Mouse (Mus musculus): ENCODE measurements around the gene Serinc2.

Gene Serinc2

DNA sequence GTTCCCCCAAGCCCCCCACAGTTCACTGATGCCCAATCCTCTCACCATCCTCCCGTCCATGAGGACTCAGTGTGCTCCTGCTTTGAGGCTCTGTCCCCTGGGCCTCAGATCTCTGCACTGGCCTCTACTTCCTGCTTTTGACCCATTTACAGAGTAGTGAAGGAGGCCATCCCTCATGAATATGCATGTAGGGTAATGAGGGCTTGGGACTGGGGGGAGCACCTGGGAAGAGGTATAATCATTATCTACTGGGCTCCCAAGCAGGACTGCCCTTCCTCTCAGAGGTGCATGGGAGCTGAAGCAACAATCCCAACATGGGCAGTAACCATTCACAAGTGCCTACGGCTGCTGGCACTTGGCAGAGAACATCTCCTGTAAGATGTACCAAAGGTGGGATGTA, at the start of gene Serinc2:
Serinc2 (minus strand) TSS at position 101 of the 400 bp plus-strand sequence.
- in situ Hi-C loops (cut with MboI, MseI), result no loop called here

DNA sequence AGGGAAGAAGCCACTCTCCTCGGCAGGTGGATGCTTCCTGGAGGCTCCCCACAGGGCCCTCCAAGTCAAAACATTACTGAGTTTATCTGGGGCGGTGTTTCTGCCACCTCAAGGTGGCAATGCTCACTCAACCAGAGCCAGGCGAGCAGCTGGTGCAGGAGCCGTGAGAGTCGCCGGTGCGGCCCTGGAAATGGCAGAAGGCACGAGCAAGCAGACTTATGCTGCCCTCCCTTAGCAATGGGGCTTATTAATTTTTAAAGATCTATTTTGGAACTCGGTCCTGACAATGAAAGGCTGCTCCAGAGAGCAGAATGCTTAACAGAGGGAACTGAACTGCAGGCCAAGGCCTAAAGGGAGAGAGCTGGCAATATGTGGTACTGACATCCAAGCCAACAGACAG, 48.4 kb upstream of the Serinc2 start:
- in situ Hi-C loops (cut with MboI, MseI), result loop anchor here (25.0 kb wide), 1 partner anchor 210 kb away; no protein-coding TSS in a partner anchor

DNA sequence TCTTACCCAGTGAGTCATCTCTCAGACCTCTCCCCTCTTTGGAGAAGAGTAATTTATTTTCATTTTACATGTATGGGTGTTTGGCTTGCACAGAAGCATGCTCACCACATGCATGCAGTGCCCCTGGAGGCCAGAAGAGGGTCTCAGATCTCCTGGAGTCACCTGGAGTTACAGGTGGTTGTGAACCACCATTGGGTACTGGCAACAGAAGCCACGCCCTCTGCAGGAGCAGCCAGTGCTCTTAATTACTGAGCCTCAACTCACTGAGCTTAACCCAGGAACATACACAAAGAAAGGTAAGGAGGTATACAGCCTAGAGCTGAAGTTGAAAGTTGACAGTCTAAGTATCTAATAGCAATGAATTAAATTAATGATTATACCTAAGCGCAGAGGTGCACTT, 46.4 kb upstream of the Serinc2 start:
- in situ Hi-C loops (cut with MboI, MseI), result loop anchor here (25.0 kb wide), 1 partner anchor 212 kb away; no protein-coding TSS in a partner anchor

DNA sequence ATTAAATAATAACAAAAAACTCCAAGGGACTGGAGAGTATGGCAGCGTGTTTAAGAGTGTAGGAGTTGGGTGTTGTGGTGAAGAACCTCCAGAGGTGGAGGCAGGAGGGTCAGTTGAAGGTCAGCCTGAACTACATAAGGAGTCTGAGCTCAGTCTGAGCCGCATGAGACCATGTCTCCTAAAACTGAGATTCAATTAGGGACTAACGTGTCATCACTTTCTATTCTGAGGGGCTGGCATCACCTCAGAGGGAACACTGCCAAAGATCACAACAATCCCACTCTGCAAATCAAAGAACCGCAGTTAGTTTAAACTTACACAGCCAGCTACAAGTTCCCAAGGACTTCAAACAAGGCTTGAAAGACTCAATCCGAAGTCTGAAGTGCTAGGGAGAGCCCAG, 44.6 kb upstream of the Serinc2 start:
- in situ Hi-C loops (cut with MboI, MseI), result no loop called here

- in situ Hi-C loops (cut with MboI, MseI), result no loop called here
Measured at GRCm38 (mm10) chr4:130323165-130323564, 44.2 kb upstream of the Serinc2 start.

DNA sequence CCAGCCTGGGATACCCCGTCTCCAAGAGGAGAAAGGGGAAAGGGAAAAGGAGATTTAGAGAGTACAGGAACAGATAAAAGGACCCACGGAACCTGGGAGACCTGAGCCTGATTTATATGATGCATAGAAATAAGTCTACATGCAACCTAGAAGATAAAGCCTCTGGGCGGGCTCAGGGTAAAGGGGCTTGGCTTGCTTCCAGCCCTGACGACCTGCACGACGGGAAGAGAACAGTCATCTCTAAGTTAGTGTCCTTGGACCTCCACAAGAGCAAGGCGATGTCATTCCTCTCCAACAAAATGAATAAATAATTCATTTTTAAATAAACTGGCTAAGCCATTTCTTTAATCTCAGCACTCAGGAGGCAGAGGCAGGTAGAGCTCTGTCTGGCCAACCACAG, 43.6 kb upstream of the Serinc2 start:
- in situ Hi-C loops (cut with MboI, MseI), result no loop called here

DNA sequence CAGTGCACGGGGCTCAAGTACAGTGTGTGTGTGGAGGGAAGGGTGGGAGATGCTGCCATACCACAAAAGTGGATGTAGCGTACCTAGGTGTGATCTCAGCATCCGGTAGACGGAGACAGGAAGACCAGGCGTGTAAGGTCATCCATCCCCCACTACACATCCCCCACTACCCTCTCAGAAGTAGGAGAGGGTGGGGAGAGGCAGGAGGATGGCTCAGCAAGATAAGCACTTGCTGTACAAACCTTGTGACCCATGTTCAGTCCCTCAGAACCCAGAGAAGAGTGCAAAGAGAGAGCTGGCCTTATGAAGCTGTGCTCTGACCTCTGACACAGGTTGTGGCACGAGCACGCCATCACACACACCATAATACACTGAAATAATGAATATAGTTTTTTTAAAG, 42.6 kb upstream of the Serinc2 start:
- in situ Hi-C loops (cut with MboI, MseI), result no loop called here

GRCm38 (mm10) chr4:130319564-130319963, 40.6 kb upstream of the Serinc2 start:
- in situ Hi-C loops (cut with MboI, MseI), result no loop called here

DNA sequence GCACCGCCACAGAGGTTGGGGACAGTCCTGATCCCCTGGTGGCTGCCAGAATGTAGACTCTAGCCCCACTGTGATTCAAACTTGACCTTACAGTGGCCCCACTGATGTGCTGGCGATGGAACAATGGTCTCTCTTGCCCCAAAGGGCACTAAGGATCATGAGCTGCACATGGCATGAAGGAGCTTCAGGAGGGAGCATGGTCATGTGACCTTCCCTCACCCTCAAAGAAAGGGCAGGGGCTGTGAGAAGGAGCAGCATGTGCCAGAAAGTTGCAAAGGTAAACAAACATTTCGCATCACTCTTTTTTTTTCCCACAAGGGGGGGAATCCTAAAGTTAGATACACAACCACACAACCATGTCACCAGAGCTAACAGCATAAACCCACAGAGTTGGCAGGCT, 39.1 kb upstream of the Serinc2 start:
- in situ Hi-C loops (cut with MboI, MseI), result no loop called here

GRCm38 (mm10) chr4:130316691-130317090, 37.7 kb upstream of the Serinc2 start:
- in situ Hi-C loops (cut with MboI, MseI), result no loop called here

GRCm38 (mm10) chr4:130315771-130316527, 36.9 kb upstream of the Serinc2 start:
- in situ Hi-C loops (cut with MboI, MseI), result no loop called here

DNA sequence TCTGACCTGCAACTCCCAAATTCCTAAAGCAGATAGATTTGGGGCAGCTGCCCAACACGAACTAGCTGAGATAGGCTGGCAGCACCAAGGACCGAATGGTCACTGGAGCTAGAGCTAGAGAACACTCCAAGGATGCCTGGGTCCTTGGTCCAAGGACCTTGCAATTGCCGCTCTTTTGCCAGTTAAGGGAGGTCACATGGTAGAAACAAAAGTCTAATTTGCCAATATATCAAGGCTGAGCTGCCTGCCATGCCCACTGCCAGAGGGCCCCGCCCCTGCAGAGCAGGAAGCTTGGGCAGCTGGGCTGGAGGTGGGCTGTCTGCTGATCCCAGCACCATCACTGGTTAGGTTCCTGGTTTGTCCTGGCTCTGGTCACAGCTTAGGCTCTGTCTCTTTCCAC, 34.5 kb upstream of the Serinc2 start:
- in situ Hi-C loops (cut with MboI, MseI), result no loop called here

DNA sequence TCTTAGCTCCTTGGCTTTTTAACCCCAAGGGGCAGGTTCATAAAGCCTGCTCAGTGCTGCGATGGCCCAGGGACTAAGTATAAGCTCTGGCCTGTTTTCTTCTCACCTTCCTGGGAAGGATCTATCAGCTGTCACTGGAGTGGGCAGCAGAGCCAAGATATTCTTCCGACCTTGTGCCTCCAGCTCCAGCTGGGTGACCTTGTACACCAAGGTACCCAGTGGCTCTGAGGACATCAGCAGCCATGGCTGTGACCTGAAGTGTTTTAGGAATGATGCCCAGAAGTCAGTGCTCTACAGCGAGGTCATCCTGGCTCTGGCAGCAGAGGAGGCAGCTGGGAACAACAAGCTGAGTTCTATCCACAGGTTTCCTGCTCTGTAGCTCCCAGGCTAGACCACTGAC, 33.5 kb upstream of the Serinc2 start:
- in situ Hi-C loops (cut with MboI, MseI), result no loop called here

DNA sequence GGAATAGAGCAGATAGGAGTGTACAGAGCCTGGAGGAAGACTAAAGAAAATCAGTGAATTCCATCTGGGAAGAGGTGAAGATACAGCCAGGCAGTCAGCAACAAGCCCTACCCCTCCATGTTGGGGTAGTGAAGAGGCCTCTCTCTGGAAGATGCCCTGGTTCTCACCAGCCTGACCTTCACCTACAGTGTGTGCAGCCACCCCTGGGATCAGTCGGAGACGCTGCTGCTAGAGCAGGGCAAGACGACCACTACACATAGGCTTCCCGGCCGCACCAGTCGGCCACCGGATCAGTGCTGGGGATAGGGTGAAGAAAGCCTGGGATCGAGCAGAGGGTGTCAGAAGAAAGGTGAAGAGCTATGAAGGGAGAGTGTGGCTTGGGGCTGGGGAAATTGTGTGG, 30.2 kb upstream of the Serinc2 start:
- in situ Hi-C loops (cut with MboI, MseI), result no loop called here

DNA sequence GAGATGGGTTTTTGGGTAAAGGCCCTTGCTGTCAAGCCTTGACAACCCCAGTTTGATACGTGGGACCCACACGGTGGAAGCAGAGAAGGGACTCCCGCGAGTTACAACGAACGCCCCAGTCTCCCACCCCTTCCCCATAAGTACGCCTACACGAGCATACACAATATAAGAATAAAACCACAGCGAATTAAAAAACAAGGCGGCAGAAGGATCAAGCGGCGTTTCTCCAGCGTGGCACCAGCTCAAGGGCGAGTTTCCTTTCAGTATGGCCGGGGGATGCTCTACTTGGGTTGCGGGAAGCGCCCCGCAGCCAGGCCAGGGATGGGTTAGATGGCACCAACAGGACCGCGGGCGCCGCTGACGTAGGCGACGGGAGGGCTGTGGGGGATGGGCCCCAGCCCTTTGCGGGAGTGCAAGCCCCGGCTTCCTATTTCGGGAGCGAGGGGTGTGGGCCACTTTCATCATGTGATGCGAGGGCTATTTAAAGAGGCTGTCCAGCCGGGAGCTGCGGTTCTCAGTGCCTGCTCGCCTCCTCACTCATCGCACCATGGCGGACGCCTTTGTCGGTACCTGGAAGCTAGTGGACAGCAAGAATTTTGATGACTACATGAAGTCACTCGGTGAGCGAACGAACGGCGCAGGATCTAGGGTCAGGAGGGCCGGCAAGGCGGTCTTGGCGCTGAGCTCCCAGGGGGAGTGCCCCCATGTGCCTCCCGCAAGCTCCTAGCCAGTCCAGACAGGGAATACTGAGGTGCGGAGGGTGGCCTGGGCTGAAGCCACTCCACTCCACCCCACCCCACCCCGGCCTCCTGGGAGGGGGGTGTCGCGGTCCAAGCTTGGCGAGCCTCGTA, 29.5 kb upstream of the Serinc2 start, which contains the start of the genes Fabp3 and Gm10570:
Fabp3 (plus strand) TSS at position 365 of the 851 bp plus-strand sequence.
Gm10570 (minus strand) TSS at position 444 of the 851 bp plus-strand sequence.
- in situ Hi-C loops (cut with MboI, MseI), result no loop called here

DNA sequence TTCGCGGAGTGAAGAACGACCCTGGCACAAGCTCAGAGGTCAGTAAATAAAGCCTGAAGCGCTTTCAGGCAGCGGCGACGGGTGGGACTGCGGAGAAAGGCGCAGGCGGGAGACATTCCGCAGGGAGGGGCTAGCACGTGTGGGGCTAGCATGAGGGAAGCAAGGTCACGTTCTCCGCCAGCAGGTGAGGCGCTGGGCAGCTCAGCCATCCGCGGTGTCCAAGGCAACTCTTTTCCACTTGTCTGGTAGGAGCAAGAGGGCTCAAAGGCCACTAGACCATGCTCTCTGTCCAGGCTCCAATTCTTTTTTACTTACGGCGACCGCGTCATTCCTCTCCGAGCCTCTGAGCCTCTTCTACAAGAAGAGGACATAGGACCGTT, 28.8 kb upstream of the Serinc2 start:
- in situ Hi-C loops (cut with MboI, MseI), result no loop called here

DNA sequence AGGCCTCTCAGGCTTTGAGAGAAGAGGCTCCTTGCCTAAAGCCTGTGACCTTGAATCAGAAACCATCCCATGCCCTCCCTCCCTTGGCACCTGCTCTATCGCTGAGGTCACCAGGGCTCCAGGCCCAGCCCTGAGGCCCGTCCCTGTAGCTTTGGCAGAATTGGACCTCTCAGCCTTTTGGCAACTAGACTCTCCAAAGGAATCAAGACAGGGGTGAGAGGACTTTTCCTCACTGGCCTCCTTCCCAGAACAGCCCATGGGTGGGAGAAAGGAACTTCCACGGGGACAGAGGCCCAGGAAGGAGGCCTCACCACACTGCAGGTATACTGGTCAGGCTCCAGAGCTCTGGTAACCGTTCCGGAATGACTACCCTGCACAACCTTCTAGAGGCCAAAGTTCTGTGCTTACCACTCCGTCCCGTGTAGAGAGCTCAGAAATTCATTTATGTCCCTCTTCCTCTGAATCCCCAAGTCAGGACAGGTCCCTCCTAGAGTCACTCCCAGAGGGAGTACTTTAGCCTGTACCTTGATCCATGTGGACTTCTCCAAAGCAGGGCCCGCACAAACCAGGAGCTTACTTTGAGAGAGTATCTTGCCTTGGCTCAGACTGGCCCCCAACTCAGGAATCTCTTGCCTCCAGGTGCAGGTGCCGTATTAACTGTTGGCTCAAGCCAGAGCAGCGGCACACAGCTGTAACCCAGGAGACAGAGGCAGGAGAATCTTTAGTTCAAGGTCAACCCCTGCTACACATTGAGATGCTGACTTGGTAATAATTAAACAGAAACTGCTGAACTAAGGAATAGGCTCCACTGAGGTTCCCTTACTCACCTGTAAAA, 28.0 kb upstream of the Serinc2 start:
- in situ Hi-C loops (cut with MboI, MseI), result no loop called here

- in situ Hi-C loops (cut with MboI, MseI), result no loop called here
Measured at GRCm38 (mm10) chr4:130304746-130305145, 25.7 kb upstream of the Serinc2 start.

- in situ Hi-C loops (cut with MboI, MseI), result no loop called here
Measured at GRCm38 (mm10) chr4:130302285-130302870, 23.4 kb upstream of the Serinc2 start.

DNA sequence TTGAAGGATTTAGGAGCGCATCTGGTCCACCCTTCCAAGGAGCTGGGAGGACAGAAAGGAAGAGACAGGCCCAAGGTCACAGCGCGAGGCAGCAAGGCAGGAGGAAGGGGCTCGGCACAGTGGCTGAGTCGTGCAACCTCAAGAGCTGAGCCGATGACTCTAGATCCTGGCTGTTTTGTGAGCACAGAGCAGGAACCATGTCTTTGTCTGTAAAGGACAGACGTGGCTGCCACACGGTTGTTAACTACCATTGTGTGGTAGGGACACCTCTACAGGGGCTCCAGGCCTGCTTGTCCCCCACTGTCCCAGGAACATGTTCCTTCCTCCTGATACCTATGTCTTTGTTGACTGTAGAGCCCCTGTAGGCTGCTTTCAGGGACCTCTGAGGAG, 20.6 kb upstream of the Serinc2 start:
- in situ Hi-C loops (cut with MboI, MseI), result no loop called here

DNA sequence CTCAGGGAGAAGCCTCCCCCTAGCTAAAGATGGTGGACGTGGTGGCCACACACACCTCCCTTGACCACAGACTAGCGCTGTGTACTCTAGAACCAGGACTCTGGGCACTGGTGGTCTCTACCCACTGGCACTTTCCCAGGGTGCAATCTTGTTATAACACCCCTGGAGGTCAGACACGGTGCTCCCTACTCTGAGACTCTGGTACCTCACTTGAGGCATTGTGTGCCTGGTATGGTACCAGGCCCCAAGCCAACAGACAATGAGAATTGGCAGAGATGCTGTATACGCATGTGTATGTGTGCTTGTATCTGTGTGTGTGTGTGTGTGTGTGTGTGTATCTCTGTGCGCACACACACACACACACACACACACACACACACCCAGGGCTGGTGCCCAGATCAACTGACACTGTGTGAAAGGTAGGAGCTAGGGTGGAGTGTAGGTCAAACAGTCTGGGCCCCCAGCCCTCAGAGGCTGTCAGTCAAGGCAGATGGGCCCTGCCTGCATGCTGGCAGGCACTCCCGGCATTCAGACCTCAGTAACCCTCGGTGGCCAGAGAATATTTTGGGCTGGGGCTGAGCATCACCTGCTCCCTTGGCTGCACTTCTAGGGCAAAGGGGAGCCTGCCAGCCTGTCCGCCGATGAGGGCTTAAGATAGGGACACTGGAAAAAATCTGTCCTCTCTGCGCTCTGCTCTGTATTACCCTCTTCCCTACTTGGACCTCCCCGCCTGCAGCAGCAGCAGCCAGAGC, 20.0 kb upstream of the Serinc2 start:
- in situ Hi-C loops (cut with MboI, MseI), result no loop called here

Data from regulatory T cell (primary cell).